Mouse (Mus musculus): ENCODE measurements around the gene Gm15319.
"Not testable (repeated sequence)": the region's sequence is repeated elsewhere in the genome, so short reads cannot be mapped to it uniquely, and the experiment has no call there.

Gene Gm15319

DNA sequence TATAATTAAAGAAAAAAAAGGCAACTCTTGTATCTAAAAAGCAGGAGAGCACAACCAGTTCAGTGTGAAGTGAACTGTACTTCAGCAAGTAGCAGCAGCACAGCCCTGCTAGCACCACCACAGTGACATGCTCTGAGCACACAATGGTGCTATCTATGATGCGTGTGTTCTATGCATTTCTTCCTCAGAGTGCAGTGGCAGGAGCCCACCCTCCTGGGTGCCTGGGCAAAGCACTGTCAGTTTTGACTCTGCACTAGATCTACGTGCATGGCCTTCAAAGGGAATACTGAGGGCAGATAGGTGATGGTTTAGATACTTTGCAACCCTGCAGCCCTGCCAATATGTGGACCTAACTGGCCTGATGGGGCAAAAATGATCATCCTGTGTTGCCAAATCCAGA lies at the start of gene Gm15319:
Gene Gm15319, minus strand, starts transcription at position 101 of the 400 bp plus-strand sequence.
- DNase-seq (ENCODE audit: low spot score), result not testable (repeated sequence)

GRCm38 (mm10) chr8:20410355-20410754 lies 47.3 kb upstream of the Gm15319 start:
- not testable (repeated sequence) for DNase-seq (ENCODE audit: low spot score)

- peak; percentile 35 for DNase-seq (ENCODE audit: low spot score)
These were observed 45.5 kb upstream of the Gm15319 start for GRCm38 (mm10) chr8:20408441-20409030.

- peak; percentile 8 for DNase-seq (ENCODE audit: low spot score)
These were observed 26.3 kb upstream of the Gm15319 start for GRCm38 (mm10) chr8:20389363-20389739.

- DNase-seq (ENCODE audit: low spot score), result peak; percentile 31
These were observed 25.8 kb upstream of the Gm15319 start for GRCm38 (mm10) chr8:20388706-20389362.

DNA sequence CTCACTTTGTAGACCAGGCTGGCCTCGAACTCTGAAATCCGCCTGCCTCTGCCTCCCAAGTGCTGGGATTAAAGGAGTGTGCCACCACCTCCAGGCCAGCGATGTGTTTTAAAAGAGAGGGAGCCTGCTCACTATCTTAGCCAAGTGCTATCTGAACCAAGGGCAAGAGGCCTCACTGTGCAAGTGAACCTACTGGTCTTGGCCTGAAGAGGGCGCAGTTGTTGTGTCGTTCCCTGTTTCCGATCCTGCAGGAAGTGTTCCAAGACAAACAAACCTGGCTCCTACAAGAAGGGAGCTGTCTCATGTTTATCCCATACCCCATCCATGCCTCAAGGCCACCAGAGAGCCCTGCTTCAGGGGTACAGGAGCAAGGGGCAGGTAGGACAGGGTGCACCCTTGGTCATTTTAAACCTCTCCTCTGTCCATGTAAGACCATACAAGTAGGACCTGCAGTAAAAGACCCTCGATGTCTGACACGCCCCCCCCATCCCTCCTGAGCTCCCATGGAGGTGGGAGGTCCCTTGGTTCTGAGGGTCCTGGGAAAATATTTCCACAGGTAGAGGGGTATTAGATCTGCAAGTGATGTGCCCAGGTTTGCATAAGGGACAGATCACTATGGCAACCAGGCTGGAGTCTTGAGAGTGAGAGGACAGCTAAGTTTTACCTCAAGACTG lies 24.2 kb upstream of the Gm15319 start:
- DNase-seq (ENCODE audit: low spot score), result peak; percentile 25

DNA sequence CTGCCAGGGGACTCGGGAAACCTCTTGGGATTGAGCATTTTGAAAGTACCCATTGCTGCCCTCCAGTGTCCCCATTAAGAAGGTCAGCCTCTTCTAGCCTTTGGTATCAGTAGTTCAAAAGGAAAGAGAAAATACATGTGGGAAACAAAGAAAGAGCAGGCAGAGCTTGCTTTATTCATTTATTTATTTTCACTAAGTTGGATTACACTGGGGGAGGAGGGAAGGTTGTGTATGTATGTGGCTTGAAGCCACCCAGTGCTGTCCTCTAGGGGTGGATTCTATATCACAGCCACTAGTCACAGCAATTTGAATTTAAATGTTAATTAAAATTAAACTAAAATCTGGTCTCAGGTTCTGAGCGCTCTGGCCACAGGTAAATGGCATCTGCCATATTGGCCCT lies 22.0 kb upstream of the Gm15319 start:
- not testable (repeated sequence) for DNase-seq (ENCODE audit: low spot score)

DNA sequence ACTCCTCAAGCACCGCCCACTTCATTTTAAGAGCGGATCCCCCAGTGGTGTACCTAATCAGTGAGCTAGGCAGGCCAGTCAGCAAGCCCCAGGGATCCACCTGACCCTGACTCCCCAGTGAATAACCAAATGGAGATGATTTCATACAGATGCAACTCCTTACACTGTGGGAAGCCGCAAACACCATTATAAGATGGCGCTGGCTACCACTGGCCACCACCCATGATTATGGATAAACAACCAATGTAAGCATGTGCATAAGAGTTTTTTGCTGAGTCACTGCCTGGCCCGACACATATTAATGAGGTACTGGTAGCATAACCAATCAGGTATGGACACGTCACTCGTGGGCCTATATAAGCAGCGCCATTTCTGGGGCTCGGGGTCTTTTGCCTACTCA lies 21.1 kb upstream of the Gm15319 start:
- peak; percentile 4 for DNase-seq (ENCODE audit: low spot score)

DNA sequence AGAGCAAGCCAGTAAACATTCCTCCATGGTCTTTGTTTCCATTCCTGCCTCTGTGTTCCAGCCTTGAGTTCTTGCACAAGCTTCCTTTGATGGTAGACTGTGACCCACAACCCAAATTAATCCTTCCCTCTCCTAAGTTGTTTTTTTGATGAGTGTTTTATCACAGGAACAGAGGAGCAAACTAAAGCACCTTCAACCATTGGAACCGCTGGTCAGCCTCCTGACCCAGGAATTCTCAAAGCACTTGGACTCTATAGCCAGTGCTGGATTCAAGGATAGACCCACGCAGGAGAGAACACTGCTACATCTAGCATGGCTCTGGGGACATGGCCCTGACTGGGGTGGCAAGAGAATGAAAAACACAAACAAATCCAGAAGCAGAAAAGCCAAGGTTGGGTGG lies 19.1 kb upstream of the Gm15319 start:
- peak; percentile 2 for DNase-seq (ENCODE audit: low spot score)

GRCm38 (mm10) chr8:20381637-20382036 lies 18.6 kb upstream of the Gm15319 start:
- DNase-seq (ENCODE audit: low spot score), result not testable (repeated sequence)

- DNase-seq (ENCODE audit: low spot score), result not testable (repeated sequence)
These were observed 18.2 kb upstream of the Gm15319 start for GRCm38 (mm10) chr8:20381239-20381620.

- peak; percentile 3 for DNase-seq (ENCODE audit: low spot score)
These were observed 17.7 kb upstream of the Gm15319 start for GRCm38 (mm10) chr8:20380590-20381238.

- peak; percentile 11 for DNase-seq (ENCODE audit: low spot score)
These were observed 16.8 kb upstream of the Gm15319 start for GRCm38 (mm10) chr8:20379650-20380436.

DNA sequence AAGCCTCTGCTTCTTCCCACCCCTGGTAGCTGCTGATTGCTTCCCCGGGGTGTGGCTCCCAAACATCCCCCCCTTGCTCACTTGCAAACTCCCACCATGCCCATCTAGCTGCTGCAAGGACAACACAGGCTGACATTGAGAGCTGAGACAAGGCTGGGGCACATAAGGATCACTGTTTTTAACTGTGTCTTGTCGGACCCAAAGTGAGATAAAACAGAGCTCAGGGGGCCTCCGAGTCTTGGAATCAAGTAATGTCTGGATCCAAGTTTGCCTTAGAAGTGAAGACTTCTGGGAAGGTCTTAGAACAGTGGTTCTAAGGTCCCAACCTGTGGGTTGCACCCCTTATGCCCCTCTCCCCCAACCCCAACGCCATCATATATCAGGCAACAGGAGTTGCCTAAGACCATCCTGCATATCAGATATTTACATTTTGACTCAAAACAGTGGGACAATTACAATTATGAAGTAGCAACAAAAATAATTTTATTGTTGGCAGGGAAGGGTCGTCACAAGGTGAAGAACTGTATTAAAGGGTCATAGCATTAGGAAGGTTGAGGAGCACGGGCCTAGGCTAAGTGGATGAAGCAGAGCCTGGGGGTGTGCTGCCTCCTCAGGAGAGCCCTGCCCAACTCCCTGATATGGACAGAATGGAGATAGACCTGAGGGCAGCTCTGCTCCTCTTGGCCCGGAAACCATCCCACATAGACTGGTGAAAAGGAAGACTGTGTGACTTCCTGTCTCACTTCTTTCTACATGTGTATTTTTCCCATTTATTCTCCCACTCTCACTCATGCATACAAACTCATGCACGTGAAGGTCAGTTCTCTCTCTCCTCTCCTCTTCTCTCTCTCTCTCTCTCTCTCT lies 16.0 kb upstream of the Gm15319 start:
- peak; percentile 49 for DNase-seq (ENCODE audit: low spot score)

DNA sequence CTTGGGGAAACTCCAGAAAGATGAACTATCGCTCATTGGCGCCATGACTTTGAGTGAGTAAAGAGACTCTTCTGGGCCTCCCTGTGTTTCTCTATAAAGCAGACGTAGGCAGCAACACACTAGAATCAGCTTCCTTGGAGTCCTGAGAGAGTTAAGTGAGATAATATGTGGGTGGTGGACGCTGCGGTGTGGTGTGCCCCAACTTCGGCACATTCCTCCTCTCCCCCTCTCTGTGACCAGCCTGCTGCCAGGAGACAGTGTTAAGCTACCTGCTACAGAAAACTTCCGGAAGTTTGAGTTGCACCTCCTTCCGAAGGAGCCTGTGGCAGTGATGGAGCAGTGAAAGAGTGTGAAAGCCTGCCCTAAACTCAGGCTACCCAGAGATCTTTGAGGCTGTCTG lies 15.3 kb upstream of the Gm15319 start:
- peak; percentile 47 for DNase-seq (ENCODE audit: low spot score)

DNA sequence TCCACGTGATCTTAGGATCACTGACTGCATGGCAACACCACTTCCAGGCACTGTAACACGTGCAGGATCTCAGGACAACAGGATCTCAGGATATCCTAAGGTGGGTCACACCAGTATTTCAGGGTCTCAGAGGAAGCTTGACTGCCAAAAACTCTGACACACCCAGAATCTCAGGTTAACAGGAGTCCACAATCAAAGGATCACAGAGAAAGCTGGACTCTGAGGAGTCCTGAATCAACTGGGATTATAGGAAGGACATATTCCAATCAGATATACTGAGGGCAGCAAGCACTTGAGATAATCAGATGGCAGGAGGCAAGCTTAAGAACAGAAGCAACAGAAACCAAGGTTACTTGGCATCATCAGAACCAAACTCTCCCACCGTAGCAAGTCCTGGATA lies 12.7 kb upstream of the Gm15319 start:
- peak; percentile 3 for DNase-seq (ENCODE audit: low spot score)

GRCm38 (mm10) chr8:20356386-20356785 lies 6.6 kb downstream of the Gm15319 start:
- peak; percentile 3 for DNase-seq (ENCODE audit: low spot score)

GRCm38 (mm10) chr8:20353579-20353978 lies 9.4 kb downstream of the Gm15319 start:
- peak; percentile 4 for DNase-seq (ENCODE audit: low spot score)

GRCm38 (mm10) chr8:20302759-20303158 lies 60.3 kb downstream of the Gm15319 start:
- DNase-seq (ENCODE audit: low spot score), result not testable (repeated sequence)

- not testable (repeated sequence) for DNase-seq (ENCODE audit: low spot score)
These were observed 63.0 kb downstream of the Gm15319 start for GRCm38 (mm10) chr8:20300042-20300441.

- peak; percentile 26 for DNase-seq (ENCODE audit: low spot score)
These were observed 65.0 kb downstream of the Gm15319 start for GRCm38 (mm10) chr8:20297939-20298505.
